Mouse (Mus musculus): ENCODE results near the gene Dll4. TPM values are rescaled to one million over a fixed set of nuclear protein-coding genes. Genes with fewer than 3 reads are reported as not detected.
A peak's percentile ranks its signal among the peaks of the same experiment; 100 is the strongest.

Gene Dll4
- polyA plus RNA-seq, 1 experiment: 15.9 TPM

DNA sequence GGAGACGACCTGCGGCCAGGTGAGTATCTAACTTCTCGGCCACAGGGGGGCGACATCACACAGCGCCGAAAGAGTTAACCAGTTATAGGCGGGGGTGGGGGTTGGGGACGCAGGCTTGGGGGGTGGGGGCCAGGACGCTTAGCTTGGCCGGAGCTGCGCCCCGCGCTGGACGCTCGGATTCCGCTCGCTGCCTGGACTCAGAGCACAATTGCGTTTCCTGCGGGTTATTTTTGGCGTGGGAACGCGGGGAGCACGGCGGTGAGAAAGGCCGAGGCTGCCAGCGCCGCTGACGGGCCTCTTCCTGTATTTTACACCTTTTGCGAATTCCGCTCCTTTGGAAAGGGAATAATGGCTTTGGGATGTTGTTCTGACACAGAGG is 1.5 kb downstream of the Dll4 start:
- Histone ChIP-seq H3K36me3 (ENCODE audit: control insufficient read depth, insufficient read depth, low read length) (no peaks in the 10 kb centered on the region), H3K4me1 (ENCODE audit: control insufficient read depth, insufficient read depth, low read length) (no peaks in the 10 kb centered on the region), H3K4me3 (ENCODE audit: insufficient read depth, low read depth, low read length) (peak overlapping the region; percentile 63), H3K27ac (ENCODE audit: insufficient read depth, low read depth, low read length) (no peak overlapping the region), H3K27me3 (replicated peaks; ENCODE audit: control insufficient read depth, insufficient read depth, low read length) (no peaks in the 10 kb centered on the region)
- no peak for TF ChIP-seq POLR2A (IDR thresholded peaks at IDR 0.05; ENCODE audit: low read depth, low read length)
- TF ChIP-seq CTCF (conservative IDR thresholded peaks at IDR 0.05; ENCODE audit: insufficient read depth, insufficient read length, low read depth, low read length): peak; percentile 53
- peak; percentile 89 for DNase-seq
- WGBS: 1% methylated on average over 30 of the region's 30 CpGs

DNA sequence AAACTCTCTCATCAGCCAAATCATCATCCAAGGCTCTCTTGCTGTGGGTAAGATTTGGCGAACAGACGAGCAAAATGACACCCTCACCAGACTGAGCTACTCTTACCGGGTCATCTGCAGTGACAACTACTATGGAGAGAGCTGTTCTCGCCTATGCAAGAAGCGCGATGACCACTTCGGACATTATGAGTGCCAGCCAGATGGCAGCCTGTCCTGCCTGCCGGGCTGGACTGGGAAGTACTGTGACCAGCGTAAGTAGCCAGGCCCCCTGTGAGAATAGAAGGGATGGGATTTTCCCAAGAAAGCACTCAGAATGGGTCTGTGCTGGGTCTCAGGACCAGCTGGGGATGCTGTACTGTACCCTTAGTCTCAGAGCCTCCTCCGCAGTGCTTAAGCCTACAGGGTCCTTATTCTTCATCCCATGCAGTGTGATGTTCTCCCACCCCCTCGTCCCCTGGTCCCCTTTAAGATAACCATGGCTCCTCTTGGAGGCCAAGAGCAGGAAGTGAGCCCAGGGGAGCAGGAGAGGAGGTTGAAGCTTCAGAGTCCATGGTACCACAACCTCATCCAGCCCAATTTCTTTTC is 2.5 kb downstream of the Dll4 start:
- Histone ChIP-seq H3K4me1 (ENCODE audit: control insufficient read depth, insufficient read depth, low read length) (no peaks in the 10 kb centered on the region), H3K27ac (ENCODE audit: insufficient read depth, low read depth, low read length) (peak overlapping the region; percentile 41; the same call in 1 of the 2 replicates)
- WGBS: 58% methylated on average over 11 of the region's 11 CpGs

DNA sequence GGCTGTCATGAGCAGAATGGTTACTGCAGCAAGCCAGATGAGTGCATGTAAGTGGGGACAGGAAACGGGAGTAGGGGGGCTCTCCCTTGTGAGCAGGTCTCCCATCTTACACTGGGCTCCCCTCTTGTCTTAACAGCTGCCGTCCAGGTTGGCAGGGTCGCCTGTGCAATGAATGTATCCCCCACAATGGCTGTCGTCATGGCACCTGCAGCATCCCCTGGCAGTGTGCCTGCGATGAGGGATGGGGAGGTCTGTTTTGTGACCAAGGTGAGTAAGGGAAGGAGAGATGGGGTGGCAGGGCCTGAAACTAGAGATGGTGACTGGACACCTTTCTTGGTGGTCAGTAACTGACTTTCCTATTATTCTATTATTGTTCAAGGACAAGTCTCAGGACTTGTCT is 3.0 kb downstream of the Dll4 start:
- Histone ChIP-seq H3K27me3 (replicated peaks; ENCODE audit: control insufficient read depth, insufficient read depth, low read length) (no peaks in the 10 kb centered on the region), H3K36me3 (ENCODE audit: control insufficient read depth, insufficient read depth, low read length) (no peaks in the 10 kb centered on the region), H3K4me1 (ENCODE audit: control insufficient read depth, insufficient read depth, low read length) (no peaks in the 10 kb centered on the region), H3K27ac (ENCODE audit: insufficient read depth, low read depth, low read length) (no peak overlapping the region), H3K4me3 (ENCODE audit: insufficient read depth, low read depth, low read length) (peak overlapping the region; percentile 38; the same call in 1 of the 2 replicates)
- TF ChIP-seq POLR2A (IDR thresholded peaks at IDR 0.05; ENCODE audit: low read depth, low read length) (no peak), CTCF (conservative IDR thresholded peaks at IDR 0.05; ENCODE audit: insufficient read depth, insufficient read length, low read depth, low read length) (no peak)
- 59% methylated on average over 5 of the region's 5 CpGs for WGBS
- DNase-seq: no peak

More for the DNA sequence above, 2.5 kb downstream of the Dll4 start:
- no peak for TF ChIP-seq POLR2A (IDR thresholded peaks at IDR 0.05; ENCODE audit: low read depth, low read length)
- H3K4me3 ChIP-seq (ENCODE audit: insufficient read depth, low read depth, low read length): peak overlapping the region; percentile 38
- no peaks in the 10 kb centered on the region for H3K36me3 ChIP-seq (ENCODE audit: control insufficient read depth, insufficient read depth, low read length)
- no peak for DNase-seq
- no peaks in the 10 kb centered on the region for H3K27me3 ChIP-seq (replicated peaks; ENCODE audit: control insufficient read depth, insufficient read depth, low read length)

DNA sequence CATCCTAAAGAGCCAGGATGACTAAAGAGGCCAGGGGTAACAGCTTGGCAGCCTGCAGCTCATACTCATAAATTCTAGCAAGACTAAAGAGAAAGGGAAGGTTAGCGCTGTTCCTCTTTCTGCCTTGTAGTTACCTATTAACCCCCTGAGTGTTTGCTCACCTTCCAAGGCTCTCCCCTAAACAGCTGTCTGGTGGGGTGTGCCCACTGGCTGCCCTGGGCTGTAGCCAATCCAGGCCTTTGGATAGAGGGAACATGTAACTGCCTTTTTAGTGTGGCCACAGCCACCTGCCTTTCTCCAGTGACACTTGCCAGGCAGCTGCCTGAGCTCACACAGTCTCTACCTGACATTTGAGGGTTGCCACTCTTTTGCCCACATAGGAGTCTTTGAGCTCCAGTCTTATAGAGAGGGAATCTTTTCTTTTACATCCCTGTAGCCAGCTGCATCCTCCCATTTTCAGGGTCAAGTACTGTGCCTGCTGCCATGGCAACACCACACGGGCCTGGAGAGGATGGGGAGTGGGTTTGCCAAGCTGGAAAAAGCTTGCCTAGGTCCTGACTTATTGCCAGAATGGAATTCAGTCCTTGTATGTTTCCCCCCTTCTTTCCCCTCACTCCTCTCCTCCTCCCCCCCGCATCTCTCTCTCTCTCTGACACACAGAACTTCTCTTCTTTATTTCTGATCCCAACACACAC is 3.7 kb downstream of the Dll4 start:
- Histone ChIP-seq H3K27ac (ENCODE audit: insufficient read depth, low read depth, low read length) (no peak overlapping the region), H3K27me3 (replicated peaks; ENCODE audit: control insufficient read depth, insufficient read depth, low read length) (no peaks in the 10 kb centered on the region), H3K36me3 (ENCODE audit: control insufficient read depth, insufficient read depth, low read length) (no peaks in the 10 kb centered on the region), H3K4me1 (ENCODE audit: control insufficient read depth, insufficient read depth, low read length) (no peaks in the 10 kb centered on the region), H3K4me3 (ENCODE audit: insufficient read depth, low read depth, low read length) (no peak overlapping the region)
- 60% methylated on average over 3 of the region's 3 CpGs for WGBS
- no peak for TF ChIP-seq CTCF (conservative IDR thresholded peaks at IDR 0.05; ENCODE audit: insufficient read depth, insufficient read length, low read depth, low read length)
- DNase-seq: no peak

DNA sequence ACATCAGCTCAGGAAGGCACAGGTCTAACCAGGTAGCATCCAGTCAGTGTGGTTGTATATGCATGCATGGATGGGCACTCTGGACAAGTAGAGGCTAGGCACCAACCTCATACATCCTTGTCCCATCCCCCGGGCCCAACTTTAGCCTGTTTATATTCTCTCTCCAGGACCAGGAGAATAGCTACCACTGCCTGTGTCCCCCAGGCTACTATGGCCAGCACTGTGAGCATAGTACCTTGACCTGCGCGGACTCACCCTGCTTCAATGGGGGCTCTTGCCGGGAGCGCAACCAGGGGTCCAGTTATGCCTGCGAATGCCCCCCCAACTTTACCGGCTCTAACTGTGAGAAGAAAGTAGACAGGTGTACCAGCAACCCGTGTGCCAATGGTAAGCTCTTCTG is 5.2 kb downstream of the Dll4 start:
- WGBS: 89% methylated on average over 8 of the region's 8 CpGs
- no peaks in the 10 kb centered on the region for H3K4me1 ChIP-seq (ENCODE audit: control insufficient read depth, insufficient read depth, low read length)
- TF ChIP-seq CTCF (conservative IDR thresholded peaks at IDR 0.05; ENCODE audit: insufficient read depth, insufficient read length, low read depth, low read length) (no peak), POLR2A (IDR thresholded peaks at IDR 0.05; ENCODE audit: low read depth, low read length) (no peak)
- H3K36me3 ChIP-seq (ENCODE audit: control insufficient read depth, insufficient read depth, low read length): 0 out of 2 replicates have a peak, but pooled peaks cover 2% of the 10 kb centered on the region
- no peak for DNase-seq
- H3K4me3 ChIP-seq (ENCODE audit: insufficient read depth, low read depth, low read length): no peak overlapping the region
- H3K27ac ChIP-seq (ENCODE audit: insufficient read depth, low read depth, low read length): no peak overlapping the region
- no peaks in the 10 kb centered on the region for H3K27me3 ChIP-seq (replicated peaks; ENCODE audit: control insufficient read depth, insufficient read depth, low read length)

DNA sequence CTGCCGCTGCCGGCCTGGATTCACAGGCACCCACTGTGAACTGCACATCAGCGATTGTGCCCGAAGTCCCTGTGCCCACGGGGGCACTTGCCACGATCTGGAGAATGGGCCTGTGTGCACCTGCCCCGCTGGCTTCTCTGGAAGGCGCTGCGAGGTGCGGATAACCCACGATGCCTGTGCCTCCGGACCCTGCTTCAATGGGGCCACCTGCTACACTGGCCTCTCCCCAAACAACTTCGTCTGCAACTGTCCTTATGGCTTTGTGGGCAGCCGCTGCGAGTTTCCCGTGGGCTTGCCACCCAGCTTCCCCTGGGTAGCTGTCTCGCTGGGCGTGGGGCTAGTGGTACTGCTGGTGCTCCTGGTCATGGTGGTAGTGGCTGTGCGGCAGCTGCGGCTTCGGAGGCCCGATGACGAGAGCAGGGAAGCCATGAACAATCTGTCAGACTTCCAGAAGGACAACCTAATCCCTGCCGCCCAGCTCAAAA is 6.6 kb downstream of the Dll4 start:
- Histone ChIP-seq H3K27me3 (replicated peaks; ENCODE audit: control insufficient read depth, insufficient read depth, low read length) (no peaks in the 10 kb centered on the region), H3K36me3 (ENCODE audit: control insufficient read depth, insufficient read depth, low read length) (0 out of 2 replicates have a peak, but pooled peaks cover 2% of the 10 kb centered on the region), H3K4me1 (ENCODE audit: control insufficient read depth, insufficient read depth, low read length) (no peaks in the 10 kb centered on the region), H3K4me3 (ENCODE audit: insufficient read depth, low read depth, low read length) (no peak overlapping the region), H3K27ac (ENCODE audit: insufficient read depth, low read depth, low read length) (no peak overlapping the region)
- DNase-seq: no peak
- 78% methylated on average over 24 of the region's 24 CpGs for WGBS
- TF ChIP-seq CTCF (conservative IDR thresholded peaks at IDR 0.05; ENCODE audit: insufficient read depth, insufficient read length, low read depth, low read length): no peak
- no peak for TF ChIP-seq POLR2A (IDR thresholded peaks at IDR 0.05; ENCODE audit: low read depth, low read length)

DNA sequence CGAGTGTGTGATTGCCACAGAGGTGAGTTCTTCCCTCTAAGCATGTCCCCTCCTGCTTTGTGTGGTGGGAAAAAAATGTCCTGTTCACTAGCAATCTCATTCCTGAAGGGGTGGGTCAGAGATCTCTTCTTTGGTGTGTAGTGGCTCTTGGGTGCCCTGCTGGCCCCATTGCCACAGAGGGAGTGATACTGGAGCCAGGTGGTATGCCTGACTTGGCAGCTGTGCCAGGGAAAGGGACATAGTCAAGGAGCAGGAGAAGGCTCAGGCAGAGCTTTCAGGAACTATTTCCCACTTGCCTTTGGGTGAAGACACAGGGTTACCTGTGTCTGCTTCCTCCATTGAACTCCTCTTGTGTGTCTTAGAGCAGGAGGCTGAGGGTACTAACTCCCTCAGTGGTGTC is 8.6 kb downstream of the Dll4 start:
- Histone ChIP-seq H3K4me3 (ENCODE audit: insufficient read depth, low read depth, low read length) (no peak overlapping the region), H3K27ac (ENCODE audit: insufficient read depth, low read depth, low read length) (no peak overlapping the region), H3K27me3 (replicated peaks; ENCODE audit: control insufficient read depth, insufficient read depth, low read length) (no peaks in the 10 kb centered on the region), H3K4me1 (ENCODE audit: control insufficient read depth, insufficient read depth, low read length) (no peaks in the 10 kb centered on the region), H3K36me3 (ENCODE audit: control insufficient read depth, insufficient read depth, low read length) (0 out of 2 replicates have a peak, but pooled peaks cover 2% of the 10 kb centered on the region)
- DNase-seq: no peak
- TF ChIP-seq CTCF (conservative IDR thresholded peaks at IDR 0.05; ENCODE audit: insufficient read depth, insufficient read length, low read depth, low read length): no peak
- no peak for TF ChIP-seq POLR2A (IDR thresholded peaks at IDR 0.05; ENCODE audit: low read depth, low read length)
- WGBS: 72% methylated on average over 1 of the region's 1 CpGs
